Mouse (Mus musculus): ENCODE results near the gene Gm9945.

Gm9945 gene

GRCm38 (mm10) chr11:53463551-53464424 is 16.2 kb upstream of the Gm9945 start:
- no peak for DNase-seq

- peak; percentile 78 for DNase-seq
Observed at GRCm38 (mm10) chr11:53466231-53466971, 13.6 kb upstream of the Gm9945 start.

- DNase-seq, result no peak
Observed at GRCm38 (mm10) chr11:53469294-53469967, 10.5 kb upstream of the Gm9945 start.

GRCm38 (mm10) chr11:53469968-53470695 is 9.8 kb upstream of the Gm9945 start, which contains the start of gene Gm9837:
Gene Gm9837 (minus strand): TSS chr11:53470479.
- peak; percentile 94 for DNase-seq

- DNase-seq, result no peak
Observed at GRCm38 (mm10) chr11:53472709-53473108, 7.3 kb upstream of the Gm9945 start.

GRCm38 (mm10) chr11:53475620-53476019 is 4.3 kb upstream of the Gm9945 start:
- DNase-seq, result no peak

- no peak for DNase-seq
Observed at GRCm38 (mm10) chr11:53477833-53478232, 2.1 kb upstream of the Gm9945 start.

GRCm38 (mm10) chr11:53478383-53479170 is 1.4 kb upstream of the Gm9945 start:
- no peak for DNase-seq

GRCm38 (mm10) chr11:53479171-53479782 is 689 bp upstream of the Gm9945 start:
- DNase-seq, result no peak

GRCm38 (mm10) chr11:53481088-53481730 is 1.2 kb downstream of the Gm9945 start:
- no peak for DNase-seq

GRCm38 (mm10) chr11:53483159-53483891 is 3.4 kb downstream of the Gm9945 start:
- DNase-seq, result peak; percentile 24

- DNase-seq, result peak; percentile 30
Observed at GRCm38 (mm10) chr11:53485719-53486118, 5.8 kb downstream of the Gm9945 start.

- DNase-seq, result no peak
Observed at GRCm38 (mm10) chr11:53486351-53486750, 6.4 kb downstream of the Gm9945 start.

GRCm38 (mm10) chr11:53486822-53487594 is 7.0 kb downstream of the Gm9945 start:
- peak; percentile 53 for DNase-seq

- no peak for DNase-seq
Observed at GRCm38 (mm10) chr11:53489007-53489406, 9.0 kb downstream of the Gm9945 start.

GRCm38 (mm10) chr11:53489421-53489820 is 9.5 kb downstream of the Gm9945 start:
- DNase-seq, result no peak

- DNase-seq, result no peak
Observed at GRCm38 (mm10) chr11:53491954-53492401, 12.0 kb downstream of the Gm9945 start.

GRCm38 (mm10) chr11:53493243-53493955 is 13.4 kb downstream of the Gm9945 start:
- no peak for DNase-seq
